Mouse (Mus musculus): ENCODE data around the gene Aebp2. TPM values are rescaled to one million over a fixed set of nuclear protein-coding genes. Genes with fewer than 3 reads are reported as not detected.
"Not testable (repeated sequence)": the region's sequence is repeated elsewhere in the genome, so short reads cannot be mapped to it uniquely, and the experiment has no call there.

Aebp2 gene
- polyA plus RNA-seq, 1 experiment from 2014 or later = 7.7 TPM

DNA sequence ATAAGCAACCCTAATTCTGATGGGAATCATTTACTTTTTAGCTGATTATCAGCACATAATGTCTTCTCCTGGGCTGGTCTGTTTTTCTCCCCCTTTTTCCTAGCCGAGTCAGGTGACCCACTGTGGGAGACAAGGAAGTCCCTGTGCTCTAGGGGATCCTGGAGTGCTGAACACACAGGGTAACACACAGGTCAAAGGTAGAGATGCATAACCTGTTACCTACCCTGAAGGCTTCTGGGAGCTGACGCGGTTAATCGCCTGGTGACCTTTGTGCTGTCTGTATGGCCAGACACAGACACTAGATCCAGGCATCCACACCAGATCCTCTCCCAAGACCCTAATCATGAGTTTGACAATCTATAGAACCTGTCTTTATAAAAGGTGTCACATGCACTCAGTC lies 21.3 kb upstream of the Aebp2 start:
- H3K36me3 ChIP-seq (ENCODE audit: control insufficient read depth, insufficient read depth, low read length) = peaks cover 14% of the 10 kb centered on the region
- 90% methylated on average over 4 of the region's 4 CpGs for WGBS

DNA sequence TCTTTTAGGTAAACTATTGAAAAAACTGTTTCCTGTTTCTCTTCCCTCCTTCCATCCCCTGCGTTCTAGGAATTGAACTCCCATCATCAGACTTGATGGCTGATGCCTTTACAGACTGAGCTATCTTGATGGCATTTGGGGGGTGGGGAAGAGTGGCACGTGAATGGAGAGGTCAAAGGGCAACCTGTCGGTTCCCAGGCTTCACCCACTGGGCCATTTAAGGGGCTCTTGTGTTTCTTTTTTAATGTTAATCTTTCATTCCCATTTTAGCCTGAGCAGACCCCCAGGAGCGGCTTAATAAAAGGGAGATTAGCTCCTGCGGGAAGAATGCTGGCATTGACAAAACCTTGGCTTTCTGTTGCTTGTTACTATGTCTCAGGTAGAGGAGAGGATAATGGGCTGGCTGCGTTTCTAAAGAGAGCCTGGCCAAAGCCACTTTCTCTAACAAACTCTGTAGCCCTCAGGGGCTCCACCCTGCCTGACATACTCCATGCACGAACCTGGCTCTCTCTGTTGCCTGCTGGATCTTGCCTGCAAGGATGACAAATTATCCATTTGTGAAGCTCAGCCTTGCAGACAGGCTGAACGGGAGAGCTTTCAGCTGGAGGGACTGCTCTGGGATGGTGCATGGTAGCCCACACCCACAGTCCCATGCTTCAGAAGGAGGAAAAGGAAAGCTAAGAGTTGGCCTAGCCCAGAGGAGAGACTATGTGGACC lies 19.1 kb upstream of the Aebp2 start:
- Histone ChIP-seq H3K4me3 (ENCODE audit: low read depth, low read length) (no peak overlapping the region), H3K4me1 (ENCODE audit: control insufficient read depth, insufficient read depth, low read length) (peaks cover 2% of the 10 kb centered on the region; the same call in 1 of the 2 replicates), H3K9ac (ENCODE audit: low read length) (no peak overlapping the region), H3K27me3 (replicated peaks; ENCODE audit: control insufficient read depth, insufficient read depth, low read length) (no peaks in the 10 kb centered on the region), H3K9me3 (replicated peaks; ENCODE audit: control insufficient read depth, low read length) (no peaks in the 10 kb centered on the region), H3K4me2 (ENCODE audit: low read length) (no peak overlapping the region), H3K27ac (ENCODE audit: low read depth, low read length) (no peak overlapping the region), H3K36me3 (ENCODE audit: control insufficient read depth, insufficient read depth, low read length) (no peaks in the 10 kb centered on the region)
- DNase-seq (ENCODE audit: low spot score) (peak; percentile 50), ATAC-seq (peak; percentile 67)
- 1% methylated on average over 8 of the region's 8 CpGs for WGBS

More for the DNA sequence above, 21.3 kb upstream of the Aebp2 start:
- ATAC-seq (no peak), DNase-seq (ENCODE audit: low spot score) (no peak)
- Histone ChIP-seq H3K27ac (ENCODE audit: low read depth, low read length) (no peak overlapping the region), H3K9me3 (replicated peaks; ENCODE audit: control insufficient read depth, low read length) (no peaks in the 10 kb centered on the region), H3K4me2 (ENCODE audit: low read length) (no peak overlapping the region), H3K9ac (ENCODE audit: low read length) (no peak overlapping the region), H3K4me3 (ENCODE audit: low read depth, low read length) (no peak overlapping the region), H3K27me3 (replicated peaks; ENCODE audit: control insufficient read depth, insufficient read depth, low read length) (no peaks in the 10 kb centered on the region), H3K4me1 (ENCODE audit: control insufficient read depth, insufficient read depth, low read length) (peaks cover 2% of the 10 kb centered on the region; the same call in 1 of the 2 replicates)

- not testable (repeated sequence) for ATAC-seq
Measured at GRCm38 (mm10) chr6:140605173-140605572, 17.3 kb upstream of the Aebp2 start.

DNA sequence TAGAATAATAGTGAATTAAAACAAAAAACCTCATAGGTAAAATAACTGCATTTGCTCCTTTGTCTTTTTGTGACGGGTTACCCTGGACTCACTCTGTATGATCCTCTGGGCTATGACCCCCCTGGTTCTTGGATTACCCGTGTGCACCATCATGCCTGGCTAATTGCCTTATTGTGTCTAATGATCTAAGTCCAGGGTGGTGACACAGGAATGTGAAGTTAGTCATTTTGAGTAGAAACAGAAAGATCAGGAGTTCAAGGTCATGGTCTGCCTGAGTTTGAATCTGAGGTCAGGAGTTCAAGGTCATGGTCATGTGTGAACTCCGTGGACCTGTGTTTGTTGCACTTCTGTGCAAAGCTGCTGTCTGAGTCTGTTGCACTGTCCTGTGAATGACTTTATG lies 16.7 kb upstream of the Aebp2 start:
- no peak overlapping the region for H3K4me3 ChIP-seq (ENCODE audit: low read depth, low read length)
- 57% methylated on average over 3 of the region's 3 CpGs for WGBS
- no peaks in the 10 kb centered on the region for H3K9me3 ChIP-seq (replicated peaks; ENCODE audit: control insufficient read depth, low read length)
- no peaks in the 10 kb centered on the region for H3K36me3 ChIP-seq (ENCODE audit: control insufficient read depth, insufficient read depth, low read length)
- H3K27me3 ChIP-seq (replicated peaks; ENCODE audit: control insufficient read depth, insufficient read depth, low read length) = no peaks in the 10 kb centered on the region
- ATAC-seq (no peak), DNase-seq (ENCODE audit: low spot score) (no peak)
- peaks cover 2% of the 10 kb centered on the region; the same call in 1 of the 2 replicates for H3K4me1 ChIP-seq (ENCODE audit: control insufficient read depth, insufficient read depth, low read length)
- H3K9ac ChIP-seq (ENCODE audit: low read length) = no peak overlapping the region
- no peak overlapping the region for H3K4me2 ChIP-seq (ENCODE audit: low read length)
- no peak overlapping the region for H3K27ac ChIP-seq (ENCODE audit: low read depth, low read length)

More at GRCm38 (mm10) chr6:140605173-140605572, 17.3 kb upstream of the Aebp2 start:
- H3K9ac ChIP-seq (ENCODE audit: low read length); H3K9me3 ChIP-seq (replicated peaks; ENCODE audit: control insufficient read depth, low read length); H3K27ac ChIP-seq (ENCODE audit: low read depth, low read length); H3K27me3 ChIP-seq (replicated peaks; ENCODE audit: control insufficient read depth, insufficient read depth, low read length); DNase-seq (ENCODE audit: low spot score); H3K36me3 ChIP-seq (ENCODE audit: control insufficient read depth, insufficient read depth, low read length); H3K4me1 ChIP-seq (ENCODE audit: control insufficient read depth, insufficient read depth, low read length); H3K4me3 ChIP-seq (ENCODE audit: low read depth, low read length); H3K4me2 ChIP-seq (ENCODE audit: low read length): not testable (repeated sequence)
- WGBS = 77% methylated on average over 5 of the region's 5 CpGs

DNA sequence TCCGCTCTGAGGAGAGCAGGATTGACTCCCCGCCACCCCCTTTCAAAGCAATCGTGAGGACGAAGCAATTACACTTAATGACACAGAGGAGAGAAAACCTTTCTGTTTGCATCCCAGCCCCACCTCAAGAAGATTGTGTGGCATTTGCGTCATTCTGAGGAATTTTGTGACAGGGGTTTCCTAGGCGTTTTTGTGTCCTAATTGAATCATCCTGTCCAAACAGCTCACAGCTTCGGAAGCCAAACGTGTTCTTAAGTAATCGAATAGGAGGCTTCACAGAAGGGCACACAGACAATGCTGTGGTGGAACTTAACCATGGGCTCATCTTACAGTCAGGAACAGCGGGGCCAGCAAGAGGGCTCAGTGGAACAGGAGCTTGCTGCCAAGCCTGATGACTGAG lies 15.9 kb upstream of the Aebp2 start:
- ATAC-seq = no peak
- H3K27me3 ChIP-seq (replicated peaks; ENCODE audit: control insufficient read depth, insufficient read depth, low read length) = no peaks in the 10 kb centered on the region
- no peak overlapping the region for H3K27ac ChIP-seq (ENCODE audit: low read depth, low read length)
- H3K9me3 ChIP-seq (replicated peaks; ENCODE audit: control insufficient read depth, low read length) = no peaks in the 10 kb centered on the region
- no peak for DNase-seq (ENCODE audit: low spot score)
- H3K4me1 ChIP-seq (ENCODE audit: control insufficient read depth, insufficient read depth, low read length) = peaks cover 2% of the 10 kb centered on the region; the same call in 1 of the 2 replicates
- no peak overlapping the region for H3K4me2 ChIP-seq (ENCODE audit: low read length)
- 50% methylated on average over 10 of the region's 10 CpGs for WGBS
- no peak overlapping the region for H3K4me3 ChIP-seq (ENCODE audit: low read depth, low read length)
- H3K9ac ChIP-seq (ENCODE audit: low read length) = no peak overlapping the region
- no peaks in the 10 kb centered on the region for H3K36me3 ChIP-seq (ENCODE audit: control insufficient read depth, insufficient read depth, low read length)

- Histone ChIP-seq H3K9ac (ENCODE audit: low read length) (no peak overlapping the region), H3K36me3 (ENCODE audit: control insufficient read depth, insufficient read depth, low read length) (no peaks in the 10 kb centered on the region), H3K4me2 (ENCODE audit: low read length) (no peak overlapping the region), H3K27ac (ENCODE audit: low read depth, low read length) (no peak overlapping the region), H3K27me3 (replicated peaks; ENCODE audit: control insufficient read depth, insufficient read depth, low read length) (no peaks in the 10 kb centered on the region), H3K9me3 (replicated peaks; ENCODE audit: control insufficient read depth, low read length) (no peaks in the 10 kb centered on the region), H3K4me1 (ENCODE audit: control insufficient read depth, insufficient read depth, low read length) (peaks cover under 1% of the 10 kb centered on the region), H3K4me3 (ENCODE audit: low read depth, low read length) (no peak overlapping the region)
- ATAC-seq (no peak), DNase-seq (ENCODE audit: low spot score) (no peak)
- 93% methylated on average over 6 of the region's 6 CpGs for WGBS
Measured at GRCm38 (mm10) chr6:140608666-140609065, 13.8 kb upstream of the Aebp2 start.

DNA sequence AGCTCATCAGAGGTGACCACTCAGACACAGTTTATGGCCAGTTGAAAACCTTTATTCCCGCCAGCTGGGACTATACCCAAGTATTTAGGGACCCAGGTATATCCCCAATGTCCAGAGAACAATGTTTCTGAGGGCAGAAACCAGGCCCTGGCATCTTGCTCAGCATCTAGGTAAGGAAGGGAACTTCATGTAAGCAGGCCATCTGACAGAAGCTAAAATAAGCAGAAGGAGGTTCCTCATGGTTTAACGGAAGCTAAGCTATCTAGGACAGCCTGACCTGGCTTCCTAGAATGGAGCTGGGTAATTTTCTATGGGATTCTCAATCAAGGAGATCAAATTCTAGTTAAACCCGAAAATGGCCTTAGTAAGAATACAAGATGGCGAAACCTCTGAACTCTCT lies 12.9 kb upstream of the Aebp2 start:
- WGBS = 85% methylated on average over 4 of the region's 4 CpGs
- no peak overlapping the region for H3K4me2 ChIP-seq (ENCODE audit: low read length)
- ATAC-seq = no peak
- H3K4me1 ChIP-seq (ENCODE audit: control insufficient read depth, insufficient read depth, low read length) = no peaks in the 10 kb centered on the region; the same call in 1 of the 2 replicates
- no peak for DNase-seq (ENCODE audit: low spot score)
- no peak overlapping the region for H3K4me3 ChIP-seq (ENCODE audit: low read depth, low read length)
- no peaks in the 10 kb centered on the region for H3K27me3 ChIP-seq (replicated peaks; ENCODE audit: control insufficient read depth, insufficient read depth, low read length)
- H3K27ac ChIP-seq (ENCODE audit: low read depth, low read length) = no peak overlapping the region
- H3K36me3 ChIP-seq (ENCODE audit: control insufficient read depth, insufficient read depth, low read length) = no peaks in the 10 kb centered on the region
- H3K9ac ChIP-seq (ENCODE audit: low read length) = no peak overlapping the region
- no peaks in the 10 kb centered on the region for H3K9me3 ChIP-seq (replicated peaks; ENCODE audit: control insufficient read depth, low read length)

- no peak overlapping the region for H3K9ac ChIP-seq (ENCODE audit: low read length)
- WGBS = 92% methylated on average over 5 of the region's 5 CpGs
- H3K27me3 ChIP-seq (replicated peaks; ENCODE audit: control insufficient read depth, insufficient read depth, low read length) = no peaks in the 10 kb centered on the region
- H3K4me2 ChIP-seq (ENCODE audit: low read length) = no peak overlapping the region
- H3K27ac ChIP-seq (ENCODE audit: low read depth, low read length) = no peak overlapping the region
- H3K4me1 ChIP-seq (ENCODE audit: control insufficient read depth, insufficient read depth, low read length) = no peaks in the 10 kb centered on the region; the same call in 1 of the 2 replicates
- no peaks in the 10 kb centered on the region for H3K9me3 ChIP-seq (replicated peaks; ENCODE audit: control insufficient read depth, low read length)
- DNase-seq (ENCODE audit: low spot score) (no peak), ATAC-seq (no peak)
- H3K36me3 ChIP-seq (ENCODE audit: control insufficient read depth, insufficient read depth, low read length) = no peaks in the 10 kb centered on the region
- no peak overlapping the region for H3K4me3 ChIP-seq (ENCODE audit: low read depth, low read length)
Measured at GRCm38 (mm10) chr6:140610117-140610516, 12.3 kb upstream of the Aebp2 start.

- no peak overlapping the region for H3K9ac ChIP-seq (ENCODE audit: low read length)
- no peaks in the 10 kb centered on the region; the same call in 1 of the 2 replicates for H3K4me1 ChIP-seq (ENCODE audit: control insufficient read depth, insufficient read depth, low read length)
- no peaks in the 10 kb centered on the region for H3K27me3 ChIP-seq (replicated peaks; ENCODE audit: control insufficient read depth, insufficient read depth, low read length)
- 88% methylated on average over 4 of the region's 4 CpGs for WGBS
- no peaks in the 10 kb centered on the region for H3K36me3 ChIP-seq (ENCODE audit: control insufficient read depth, insufficient read depth, low read length)
- H3K4me2 ChIP-seq (ENCODE audit: low read length) = no peak overlapping the region
- DNase-seq (ENCODE audit: low spot score) (no peak), ATAC-seq (no peak)
- no peaks in the 10 kb centered on the region for H3K9me3 ChIP-seq (replicated peaks; ENCODE audit: control insufficient read depth, low read length)
- no peak overlapping the region for H3K4me3 ChIP-seq (ENCODE audit: low read depth, low read length)
- no peak overlapping the region for H3K27ac ChIP-seq (ENCODE audit: low read depth, low read length)
Measured at GRCm38 (mm10) chr6:140611282-140611681, 11.2 kb upstream of the Aebp2 start.

Measured in forebrain, embryonic 14.5 days (tissue).